Mouse (Mus musculus) layer of hippocampus, adult 9-10 months (tissue): Measurements from ENCODE around the gene Sprr2k.
"Not testable (repeated sequence)": the region's sequence is repeated elsewhere in the genome, so short reads cannot be mapped to it uniquely, and the experiment has no call there.

ENCODE experiments used
- DNase-seq: peaks from one replicate; pipeline ENCODE4 v3.0.0; 2022; ENCODE audit warnings: low spot score

The Sprr2k gene

DNA sequence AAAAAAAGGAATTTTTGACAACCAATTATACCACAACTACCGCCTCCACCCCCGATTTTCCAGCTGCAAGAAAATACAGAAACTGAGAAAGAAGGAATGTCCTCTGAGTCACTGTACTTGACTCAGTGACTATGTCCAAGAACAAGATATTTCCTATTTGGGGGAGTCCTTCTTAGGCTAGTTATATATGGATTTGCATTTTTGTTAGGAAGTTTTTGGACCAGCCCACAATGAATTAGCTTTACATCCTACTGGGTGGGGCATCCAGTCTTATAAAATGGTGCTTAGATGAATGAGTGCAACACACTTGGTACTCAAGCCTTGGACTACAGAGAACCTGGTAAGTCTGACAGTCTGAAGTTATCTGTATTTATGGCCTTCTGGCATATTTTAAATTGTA, at the start of gene Sprr2k:
Sprr2k (plus strand) TSS at position 301 of the 400 bp plus-strand sequence.
- no peak for DNase-seq

DNA sequence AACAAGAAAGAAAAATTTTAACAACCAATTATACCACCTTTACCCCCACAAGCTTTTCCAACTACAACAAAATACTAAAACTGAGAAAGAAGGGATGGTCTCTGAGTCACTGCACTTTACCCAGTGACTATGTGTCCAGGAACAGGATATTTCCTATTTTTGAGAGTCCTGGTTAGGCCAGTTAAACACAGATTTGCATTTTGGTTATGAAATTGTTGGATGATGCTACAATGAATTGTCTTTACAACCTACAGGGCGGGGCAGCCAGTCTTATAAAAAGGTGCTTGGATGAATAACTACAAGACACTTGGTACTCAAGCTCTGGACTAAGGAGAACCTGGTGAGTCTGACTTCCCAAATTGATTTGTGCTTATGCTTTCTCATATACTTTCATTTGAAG, 47.0 kb upstream of the Sprr2k start, which contains the start of gene Sprr2h:
Sprr2h (plus strand) TSS at position 301 of the 400 bp plus-strand sequence.
- no peak for DNase-seq

DNA sequence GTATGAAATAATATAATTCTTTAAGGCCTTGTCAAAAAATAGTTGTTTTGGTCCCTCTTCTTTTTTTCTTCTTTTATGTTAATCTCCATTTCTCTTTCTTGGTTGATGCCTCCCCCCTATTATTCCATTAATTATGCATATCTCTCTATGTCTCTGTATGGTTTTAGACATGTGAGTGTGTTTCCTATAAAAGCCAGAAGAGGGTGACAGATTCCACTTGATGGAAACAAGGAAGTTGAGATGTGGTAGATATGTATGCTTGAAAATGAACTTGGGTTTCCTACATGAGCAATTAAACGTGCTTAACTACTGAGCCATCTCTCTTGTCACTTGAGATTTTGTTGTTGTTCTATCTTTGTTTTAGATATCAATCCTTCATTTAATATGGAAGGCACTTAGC, 38.1 kb upstream of the Sprr2k start:
- DNase-seq = no peak

DNA sequence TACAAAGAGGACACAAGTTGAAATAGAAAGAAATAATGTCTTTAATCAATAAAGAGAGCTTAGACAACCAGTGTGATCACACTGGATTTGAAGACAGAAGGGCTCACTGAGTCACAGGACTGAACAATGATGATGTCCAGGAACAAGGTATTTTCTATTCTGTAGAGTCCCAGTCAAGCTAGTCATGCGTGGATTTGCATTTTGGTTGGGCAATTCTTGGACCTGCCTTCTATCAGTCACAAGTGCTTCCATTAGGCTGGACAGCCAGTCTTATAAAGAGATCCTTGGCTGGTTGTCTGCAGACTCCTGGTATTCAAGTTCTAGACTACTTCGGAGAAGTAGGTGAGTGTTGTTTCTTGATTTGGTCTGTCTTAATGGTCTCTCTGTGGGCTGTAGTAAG, 24.7 kb upstream of the Sprr2k start, which contains the start of gene Sprr2i:
Sprr2i (plus strand) TSS at position 301 of the 400 bp plus-strand sequence.
- no peak for DNase-seq

DNA sequence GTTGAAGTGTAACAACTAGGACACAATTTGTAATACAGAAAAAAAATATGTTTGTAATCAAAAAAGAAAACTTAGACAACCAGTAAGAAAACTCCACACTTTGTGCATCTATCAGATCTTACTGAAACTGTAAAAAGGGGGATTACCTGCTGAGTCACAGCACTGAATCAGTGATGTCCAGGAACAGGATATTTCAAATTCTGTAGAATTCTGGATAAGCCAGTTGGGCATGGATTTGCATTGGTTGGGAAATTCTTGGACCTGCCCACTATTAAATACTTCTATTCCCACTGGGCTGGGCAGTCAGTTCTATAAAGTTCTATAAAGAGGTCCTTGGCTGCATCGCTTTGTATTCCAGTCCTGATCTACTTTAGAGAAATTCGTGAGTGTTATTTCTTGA, 14.6 kb upstream of the Sprr2k start, which contains the start of gene Sprr2j-ps:
Sprr2j-ps (plus strand) TSS at position 301 of the 400 bp plus-strand sequence.
- no peak for DNase-seq

DNA sequence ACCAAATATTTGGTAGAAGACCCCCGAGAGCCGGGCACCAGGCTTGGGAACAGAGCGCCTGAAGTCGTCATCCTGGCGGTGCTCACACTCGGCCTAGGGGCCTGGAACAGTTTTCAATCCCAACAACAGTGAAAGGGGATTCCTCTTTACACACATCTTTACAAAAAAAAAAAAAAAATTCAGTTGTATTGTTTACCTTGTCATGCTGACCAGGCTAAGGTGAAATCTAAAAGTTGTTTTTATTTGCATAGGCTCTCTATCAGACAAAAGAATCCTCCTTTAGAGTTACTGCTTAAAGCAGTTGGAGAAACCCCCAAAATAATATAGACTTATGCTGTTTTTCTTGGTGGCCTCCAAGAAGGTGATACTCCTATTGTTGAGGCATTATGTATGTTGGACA, 3.1 kb upstream of the Sprr2k start, which contains the start of gene Gm9774:
Gm9774 (minus strand) TSS at position 101 of the 400 bp plus-strand sequence.
- no peak for DNase-seq

DNA sequence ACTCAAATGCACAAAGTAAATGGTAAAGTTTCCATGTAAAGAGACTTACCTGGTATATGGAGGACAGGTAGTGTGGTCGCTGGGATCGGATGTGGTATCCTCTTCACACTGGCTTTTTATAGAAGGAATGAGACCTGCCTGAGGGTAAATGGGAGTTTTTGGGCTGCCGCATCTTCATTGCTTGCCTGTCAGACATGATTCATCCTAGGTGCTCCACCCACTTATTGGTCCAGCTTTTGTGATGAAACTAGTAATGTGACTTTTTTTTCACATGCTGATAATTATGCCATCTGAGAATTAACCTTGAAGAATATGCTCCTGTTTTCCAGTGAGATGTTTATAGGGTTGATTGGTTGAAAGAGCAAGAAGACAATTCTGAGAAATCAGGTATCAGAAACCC, 6.3 kb downstream of the Sprr2k start, which contains the start of gene Sprr1b:
Sprr1b (minus strand) TSS at position 101 of the 400 bp plus-strand sequence.
- no peak for DNase-seq

DNA sequence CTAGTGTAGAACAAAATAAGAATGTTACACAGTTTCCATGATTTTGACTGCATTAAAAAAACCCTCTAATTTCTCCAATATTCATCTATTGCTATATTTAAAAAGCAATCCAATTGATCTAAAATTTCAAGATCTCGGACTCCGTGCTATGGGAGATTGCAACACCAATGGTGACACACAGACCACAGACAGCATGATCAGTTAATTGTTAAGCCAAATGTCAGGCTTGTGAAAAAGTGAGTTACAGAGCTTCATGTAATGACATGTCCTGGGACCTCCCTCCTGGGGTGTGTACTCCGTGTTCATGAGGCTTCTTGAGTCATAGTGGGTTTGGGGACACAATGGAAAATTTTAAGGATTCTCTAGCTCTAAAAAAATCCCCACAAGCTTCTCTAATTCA, 7.8 kb downstream of the Sprr2k start:
- DNase-seq = no peak

DNA sequence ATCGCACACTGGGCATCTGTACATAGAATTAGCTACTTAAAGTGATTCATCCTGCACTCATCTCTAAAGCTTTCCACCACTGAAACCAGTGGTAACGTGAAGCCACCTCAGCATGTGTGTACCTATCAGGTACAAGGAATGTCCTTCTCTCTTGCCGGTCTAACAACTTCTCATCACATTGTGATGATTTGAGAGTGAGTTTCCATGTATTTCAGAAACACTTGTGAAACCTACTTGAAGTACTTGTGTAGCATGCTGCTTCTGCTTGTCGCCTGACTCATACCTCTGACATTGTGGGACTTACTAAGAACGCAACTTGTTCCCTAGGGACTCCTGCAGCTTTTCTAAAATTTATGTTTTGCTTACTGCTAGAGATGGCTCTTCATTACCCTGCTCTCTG, 22.8 kb downstream of the Sprr2k start:
- no peak for DNase-seq

DNA sequence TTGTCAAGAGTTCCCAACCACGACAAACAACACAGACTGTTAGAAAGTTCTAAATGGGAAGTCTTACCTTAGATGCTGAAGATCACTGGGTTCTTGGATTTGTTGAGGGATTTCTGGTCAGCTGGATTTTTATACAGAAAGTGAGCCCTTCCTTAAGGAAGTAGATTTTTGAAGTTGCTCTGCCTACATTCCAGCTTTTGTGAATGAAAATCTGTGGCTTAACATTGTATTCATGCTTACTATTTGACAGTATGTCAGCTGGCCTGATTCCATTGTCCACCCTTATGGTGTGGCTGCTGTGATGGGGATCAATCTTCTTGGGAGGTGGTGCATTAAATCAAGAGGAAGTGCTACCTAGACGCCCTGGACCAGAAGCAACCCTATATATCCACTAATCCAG, 26.2 kb downstream of the Sprr2k start, which contains the start of gene Sprr3:
Sprr3 (minus strand) TSS at position 101 of the 400 bp plus-strand sequence.
- DNase-seq = no peak

DNA sequence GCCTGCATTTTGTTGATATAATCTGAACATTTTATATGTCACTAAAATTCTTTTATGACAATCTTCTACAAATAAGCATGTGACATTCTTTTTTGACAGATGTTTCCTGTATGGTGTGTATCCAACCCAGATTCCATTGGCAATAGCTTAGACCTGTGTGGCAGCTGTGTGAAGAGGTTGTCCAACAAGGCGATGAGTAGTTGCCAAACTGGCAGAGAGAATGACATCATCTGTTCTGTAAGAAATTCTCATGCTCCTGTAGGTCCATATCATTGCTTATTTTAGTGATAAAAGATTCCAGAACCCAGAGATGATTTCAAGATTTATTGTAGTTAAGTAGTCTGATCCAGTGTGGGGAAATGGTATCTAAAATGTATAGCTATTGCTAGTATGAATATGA, 34.2 kb downstream of the Sprr2k start:
- DNase-seq = no peak

DNA sequence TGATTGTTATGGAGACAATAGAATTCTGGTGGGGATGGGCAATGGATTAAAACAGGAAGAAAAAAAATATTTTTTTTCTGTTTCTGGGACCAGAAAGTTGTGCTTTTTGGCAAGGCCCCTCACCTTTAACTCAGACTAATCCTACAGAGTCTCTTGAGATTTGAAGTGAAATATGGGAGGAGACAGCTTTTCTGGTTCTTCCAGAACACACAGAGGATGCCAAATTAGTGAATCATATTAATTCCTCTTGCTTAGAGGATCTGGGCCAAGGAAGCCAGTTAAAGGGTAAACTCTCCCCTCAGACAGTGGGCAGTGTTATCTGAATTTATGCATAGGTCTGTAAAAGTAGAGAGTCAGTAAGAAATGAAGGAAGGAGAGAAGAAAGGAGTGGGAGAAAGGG, 35.0 kb downstream of the Sprr2k start:
- no peak for DNase-seq

DNA sequence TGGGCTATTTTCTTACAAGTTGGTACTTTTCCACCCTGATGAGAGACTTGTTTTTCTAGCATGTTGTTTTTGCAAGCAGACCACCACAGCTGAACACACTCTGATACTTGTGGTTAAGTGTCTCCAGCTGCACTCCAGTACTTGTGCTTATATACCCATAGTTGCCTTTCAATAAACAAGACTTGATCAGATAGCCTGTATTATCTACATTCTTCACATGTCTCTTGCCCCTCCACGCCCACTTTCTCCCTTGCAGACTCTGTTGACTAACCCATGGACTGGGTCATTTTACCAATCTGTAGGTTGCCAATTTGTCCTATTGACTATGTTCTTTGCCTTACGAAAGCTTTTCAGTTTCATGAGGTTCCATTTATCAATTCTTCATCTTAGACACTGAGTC, 37.7 kb downstream of the Sprr2k start:
- no peak for DNase-seq

DNA sequence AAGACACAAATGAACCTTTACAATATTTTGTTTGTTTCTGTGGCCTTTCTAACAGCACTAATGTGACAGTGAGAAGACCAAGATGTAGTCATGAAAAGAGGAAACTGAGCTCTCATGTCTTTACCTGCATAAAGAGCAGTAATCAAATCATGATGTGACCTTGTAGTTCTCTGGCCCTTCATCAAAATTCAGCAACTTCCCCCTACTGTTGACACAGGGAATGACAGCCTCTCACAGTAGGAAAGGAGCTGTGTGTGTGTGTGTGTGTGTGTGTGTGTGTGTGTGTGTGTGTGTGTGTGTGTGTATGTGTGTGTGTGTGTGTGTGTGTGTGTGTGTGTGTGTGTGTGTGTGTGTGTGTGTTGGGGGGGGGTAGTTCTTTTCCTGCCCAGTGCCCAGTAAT, 48.9 kb downstream of the Sprr2k start:
- DNase-seq = not testable (repeated sequence)
